In the genomic region with DNA sequence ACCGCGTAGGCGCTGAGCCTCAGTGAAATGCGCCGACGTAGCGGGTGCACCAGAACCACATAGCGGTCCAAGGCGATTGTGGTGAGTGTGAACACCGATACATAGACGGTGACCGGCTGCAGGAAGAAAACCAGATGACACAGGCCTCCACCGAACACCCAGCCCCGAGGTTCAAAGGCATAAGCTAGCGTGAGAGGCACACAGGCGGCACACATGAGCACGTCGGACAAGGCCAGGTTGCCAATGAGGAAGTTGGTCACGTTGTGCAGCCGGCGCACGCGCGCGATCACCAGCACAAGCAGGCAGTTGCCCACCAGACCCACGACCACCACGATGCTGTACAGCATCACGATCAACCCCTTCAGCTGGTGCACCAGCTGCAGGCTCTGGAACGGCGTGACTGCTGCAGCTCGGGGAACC, we compare ENCODE assay signal across 8 mouse cellular contexts. TPM values are rescaled to one million over a fixed set of nuclear protein-coding genes. Genes with fewer than 3 reads are reported as not detected.
DNase-seq lines count a peak whose midpoint lies in the region; ATAC-seq and TF ChIP-seq lines count a peak whose summit lies in the region.
"Had no signal": no experiment of that assay in that cellular context is flagged by ENCODE, and none has a peak within 500 bp of the region (broad histone marks: within the 10 kb centered on the region; RNA-seq: fewer than 3 reads in every experiment).

No protein-coding gene starts in this region.

- H3K27me3 ChIP-seq in lung, postnatal 0 days (replicated peaks; ENCODE audit: insufficient read depth, low read length): peaks cover 26% of the 10 kb centered on the region; the same call in 1 of the 2 replicates
- H3K27me3 ChIP-seq in hindbrain, embryonic 10.5 days (ENCODE audit: insufficient read depth, poor library complexity, severe bottlenecking): peaks cover 51% of the 10 kb centered on the region
- H3K27me3 ChIP-seq in liver, embryonic 16.5 days (ENCODE audit: control insufficient read depth, insufficient read depth, low read depth, low read length): peaks cover 25% of the 10 kb centered on the region
- peaks cover 8% of the 10 kb centered on the region; the same call in 1 of the 2 replicates for H3K27me3 ChIP-seq in stomach, postnatal 0 days (ENCODE audit: control insufficient read depth, insufficient read depth, low read length)

- 0 out of 2 replicates have a peak, but pooled peaks cover 9% of the 10 kb centered on the region for H3K4me1 ChIP-seq in lung, postnatal 0 days (ENCODE audit: insufficient read depth, low read depth, low read length)
- peaks cover 23% of the 10 kb centered on the region for H3K4me1 ChIP-seq in hindbrain, embryonic 10.5 days (replicated peaks)
- no peaks in the 10 kb centered on the region for H3K4me1 ChIP-seq in liver, embryonic 16.5 days (ENCODE audit: control insufficient read depth, low read depth, low read length)
- H3K4me1 ChIP-seq in stomach, postnatal 0 days (replicated peaks; ENCODE audit: control insufficient read depth, insufficient read depth): no peaks in the 10 kb centered on the region

- H3K4me3 ChIP-seq in lung, postnatal 0 days (ENCODE audit: low read depth, low read length): no peak overlapping the region
- peak overlapping the region; percentile 50 for H3K4me3 ChIP-seq in hindbrain, embryonic 10.5 days
- H3K4me3 ChIP-seq in liver, embryonic 16.5 days (ENCODE audit: low read depth, low read length): no peak overlapping the region
- H3K4me3 ChIP-seq in stomach, postnatal 0 days (ENCODE audit: low read depth, low read length): 0 out of 2 replicates have a peak overlapping the region, but pooled peaks have one; percentile 17

- H3K9me3 ChIP-seq in lung, postnatal 0 days (ENCODE audit: low read length): no peaks in the 10 kb centered on the region
- no peaks in the 10 kb centered on the region for H3K9me3 ChIP-seq in hindbrain, embryonic 10.5 days
- H3K9me3 ChIP-seq in liver, embryonic 16.5 days (replicated peaks; ENCODE audit: control insufficient read depth, low read length): no peaks in the 10 kb centered on the region
- H3K9me3 ChIP-seq in stomach, postnatal 0 days (ENCODE audit: control insufficient read depth, low read length): no peaks in the 10 kb centered on the region

- no peak overlapping the region for H3K27ac ChIP-seq in lung, postnatal 0 days (ENCODE audit: low read length)
- H3K27ac ChIP-seq in hindbrain, embryonic 10.5 days: no peak overlapping the region
- H3K27ac ChIP-seq in liver, embryonic 16.5 days (ENCODE audit: low read length): no peak overlapping the region
- no peak overlapping the region for H3K27ac ChIP-seq in stomach, postnatal 0 days (replicated peaks)

- peak overlapping the region; percentile 41; the same call in 1 of the 2 replicates for H3K4me2 ChIP-seq in lung, postnatal 0 days (replicated peaks; ENCODE audit: low read depth, low read length)
- H3K4me2 ChIP-seq in liver, embryonic 16.5 days (ENCODE audit: low read depth, low read length): peak overlapping the region; percentile 18; the same call in 1 of the 2 replicates
- H3K4me2 ChIP-seq in stomach, postnatal 0 days (replicated peaks; ENCODE audit: low read depth): peak overlapping the region; percentile 40; the same call in 1 of the 2 replicates

- ATAC-seq in lung, postnatal 0 days: no peak
- no peak for ATAC-seq in liver, embryonic 16.5 days (ENCODE audit: low read depth)
- ATAC-seq in stomach, postnatal 0 days (ENCODE audit: low FRiP score, low TSS enrichment): no peak

- WGBS in lung, postnatal 0 days: 19% methylated on average over 31 of the region's 31 CpGs
- WGBS in hindbrain, embryonic 10.5 days: 12% methylated on average over 31 of the region's 31 CpGs
- WGBS in liver, embryonic 16.5 days (ENCODE audit: insufficient replicate concordance): 15% methylated on average over 31 of the region's 31 CpGs
- WGBS in stomach, postnatal 0 days: 17% methylated on average over 31 of the region's 31 CpGs

- H3K36me3 ChIP-seq in lung, postnatal 0 days (ENCODE audit: insufficient read depth, low read length): no peaks in the 10 kb centered on the region
- H3K36me3 ChIP-seq in hindbrain, embryonic 10.5 days: no peaks in the 10 kb centered on the region
- no peaks in the 10 kb centered on the region for H3K36me3 ChIP-seq in liver, embryonic 16.5 days (ENCODE audit: control insufficient read depth, insufficient read depth)
- H3K36me3 ChIP-seq in stomach, postnatal 0 days (ENCODE audit: control insufficient read depth, insufficient read depth, low read length): no peaks in the 10 kb centered on the region

- no peak for TF ChIP-seq CTCF in lung, postnatal 0 days (IDR thresholded peaks at IDR 0.05)
- no peak for TF ChIP-seq CTCF in stomach, postnatal 0 days (IDR thresholded peaks at IDR 0.05; ENCODE audit: low read depth)

- TF ChIP-seq EP300 in lung, postnatal 0 days (IDR thresholded peaks at IDR 0.05): no peak
- no peak for TF ChIP-seq EP300 in stomach, postnatal 0 days (optimal IDR thresholded peaks at IDR 0.05)

- DNase-seq in lung, postnatal 0 days (ENCODE audit: low spot score): no peak
- DNase-seq in lung, postnatal 10 days: no peak
- no peak for DNase-seq in hindbrain, embryonic 10.5 days (ENCODE audit: low spot score)
- peak; percentile 18 for DNase-seq in stomach, postnatal 0 days (ENCODE audit: low spot score)
- DNase-seq in kidney, adult 8-10 months: no peak
- DNase-seq in thymus, postnatal 36 days: no peak

- no peak overlapping the region for H3K9ac ChIP-seq in lung, postnatal 0 days (replicated peaks; ENCODE audit: low read depth)
- H3K9ac ChIP-seq in liver, embryonic 16.5 days (ENCODE audit: low read depth, low read length): no peak overlapping the region
- H3K9ac ChIP-seq in stomach, postnatal 0 days (ENCODE audit: low read length): no peak overlapping the region

RNA-seq across cellular contexts. Expression of a gene that starts 0.5 kb away (rescaled TPM):
- polyA plus RNA-seq in lung, postnatal 0 days (2015; fragmentation: Nextera tagmentation; extraction: Ambion mirVana): not detected in 2 replicates
- 0.10 TPM in 1 of 2 replicates, not detected in the other for polyA plus RNA-seq in hindbrain, embryonic 10.5 days (2016; fragmentation: Nextera tagmentation; extraction: Ambion mirVana)
- not detected in 2 replicates for polyA plus RNA-seq in liver, embryonic 16.5 days (2015; fragmentation: Nextera tagmentation; extraction: Ambion mirVana)
- not detected in 2 replicates for polyA plus RNA-seq in stomach, postnatal 0 days (2015; fragmentation: Nextera tagmentation; extraction: Ambion mirVana)
- polyA plus RNA-seq: spleen, adult 2 months had no signal

Comparison
In these comparisons a context has a peak if more than half of its experiments do, and no peak if none do; other contexts are left out.
1. H3K4me3 ChIP-seq: peak in hindbrain, embryonic 10.5 days (single experiment) and stomach, postnatal 0 days (single experiment); none in lung, postnatal 0 days (single experiment) and liver, embryonic 16.5 days (single experiment).
2. Peak in every context shown above with its lines, with median percentiles within 50 percentile points of each other: H3K4me2 ChIP-seq.